Mouse (Mus musculus) ES-E14 (cell line): Measurements from ENCODE around the gene Unc93a2. TPM values are rescaled to one million over a fixed set of nuclear protein-coding genes. Genes with fewer than 3 reads are reported as not detected.
"Not testable (repeated sequence)": the region's sequence is repeated elsewhere in the genome, so short reads cannot be mapped to it uniquely, and the experiment has no call there.

ENCODE experiments used
- DNase-seq: peaks from one replicate; pipeline ENCODE4 v3.0.0-alpha.2; 2013; ENCODE audit warnings: low read depth, low spot score
- H3K27ac ChIP-seq: 2 replicates; pipeline ENCODE4 v1.5.1; 2012; ENCODE audit warnings: low read depth, mild to moderate bottlenecking, low read length, moderate library complexity, mixed read lengths; ENCODE audit not compliant: poor library complexity, insufficient read depth, severe bottlenecking
- H3K36me3 ChIP-seq: 2 replicates; pipeline ENCODE4 v1.6.1; 2012; ENCODE audit warnings: mild to moderate bottlenecking, low read length, moderate library complexity, mixed read lengths; ENCODE audit not compliant: control insufficient read depth, poor library complexity, insufficient read depth, severe bottlenecking
- H3K4me1 ChIP-seq, 2 experiments: fragments of 150-350 bp in 1 of 2; sonication (generic) in 1 of 2; 2 replicates each; pipeline ENCODE4 v1.6.1; 2012; ENCODE audit warnings: low read length in 2 of 2, mild to moderate bottlenecking in 1 of 2, mixed read lengths in 1 of 2; ENCODE audit not compliant: control insufficient read depth in 2 of 2, insufficient read depth in 2 of 2, poor library complexity in 1 of 2
- H3K4me3 ChIP-seq, 2 experiments: fragments of 150-350 bp in 1 of 2; sonication (generic) in 1 of 2; 2 replicates each; pipeline ENCODE4 v1.5.1; 2012; ENCODE audit warnings: low read length in 2 of 2, low read depth in 1 of 2, mild to moderate bottlenecking in 1 of 2, mixed read lengths in 1 of 2; ENCODE audit not compliant: insufficient read depth in 1 of 2, poor library complexity in 1 of 2, severe bottlenecking in 1 of 2
- H3K9ac ChIP-seq: 2 replicates; pipeline ENCODE4 v1.6.1; 2012; ENCODE audit warnings: low read depth, mild to moderate bottlenecking, low read length, mixed read lengths; ENCODE audit not compliant: poor library complexity, insufficient read depth, severe bottlenecking
- H3K9me3 ChIP-seq: fragments of 150-350 bp; sonication (generic); 2 replicates; pipeline ENCODE4 v1.6.1; 2012; ENCODE audit warnings: low read depth, mild to moderate bottlenecking, low read length; ENCODE audit not compliant: control insufficient read depth, insufficient read depth
- in situ Hi-C, 2 experiments: fragments of 600-800 bp; cut with MboI; formaldehyde crosslinking; loops; one replicate each; pipeline ENCODE4 v1.15.1; 2025; ENCODE audit warnings: low sequenced_read_pairs in 2 of 2, inconsistent platforms in 1 of 2; ENCODE audit not compliant: unreplicated experiment in 2 of 2
- total RNA-seq: library from RNA; depleted of rRNA; stranded (reverse); fragments of 300-350 nt; gene quantifications from 2 replicates; pipeline ENCODE4 v1.2.3, GENCODE M21; 2012; rRNA removed

The Unc93a2 gene
- total RNA-seq: 0.27 and 0.48 TPM in 2 replicates

DNA sequence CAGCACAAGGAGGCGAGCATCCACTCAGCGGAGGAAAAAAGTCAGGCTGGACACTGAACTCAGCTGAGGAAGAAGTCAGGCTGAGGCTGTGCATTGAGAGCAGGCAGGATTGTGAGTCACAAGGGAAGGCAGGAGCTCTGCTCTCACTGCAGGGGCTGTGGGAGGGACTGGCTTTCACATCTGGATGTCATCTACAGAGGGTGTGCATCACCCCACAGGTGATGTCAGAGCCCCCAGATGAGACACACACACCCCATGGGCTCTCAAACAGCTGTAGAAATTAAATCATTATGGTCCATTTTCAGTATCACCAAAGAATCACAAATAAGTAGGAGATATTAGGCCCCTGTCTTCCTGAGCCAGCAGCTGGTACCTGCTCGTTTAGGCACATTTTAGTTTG, at the start of gene Unc93a2:
Gene Unc93a2 (minus strand): TSS at position 101 of the 400 bp plus-strand sequence.
- H3K4me1 ChIP-seq, H3K4me3 ChIP-seq, in situ Hi-C loops, DNase-seq, H3K36me3 ChIP-seq, H3K27ac ChIP-seq, H3K9ac ChIP-seq, H3K9me3 ChIP-seq: not testable (repeated sequence)

- in situ Hi-C loops, H3K36me3 ChIP-seq, H3K4me3 ChIP-seq, DNase-seq, H3K9ac ChIP-seq, H3K4me1 ChIP-seq, H3K9me3 ChIP-seq, H3K27ac ChIP-seq: not testable (repeated sequence)
These were observed 48.9 kb upstream of the Unc93a2 start for GRCm38 (mm10) chr17:7434121-7434520.

- H3K4me1 ChIP-seq, in situ Hi-C loops, H3K36me3 ChIP-seq, H3K9ac ChIP-seq, DNase-seq, H3K27ac ChIP-seq, H3K9me3 ChIP-seq, H3K4me3 ChIP-seq: not testable (repeated sequence)
These were observed 45.0 kb upstream of the Unc93a2 start for GRCm38 (mm10) chr17:7430210-7430631.

DNA sequence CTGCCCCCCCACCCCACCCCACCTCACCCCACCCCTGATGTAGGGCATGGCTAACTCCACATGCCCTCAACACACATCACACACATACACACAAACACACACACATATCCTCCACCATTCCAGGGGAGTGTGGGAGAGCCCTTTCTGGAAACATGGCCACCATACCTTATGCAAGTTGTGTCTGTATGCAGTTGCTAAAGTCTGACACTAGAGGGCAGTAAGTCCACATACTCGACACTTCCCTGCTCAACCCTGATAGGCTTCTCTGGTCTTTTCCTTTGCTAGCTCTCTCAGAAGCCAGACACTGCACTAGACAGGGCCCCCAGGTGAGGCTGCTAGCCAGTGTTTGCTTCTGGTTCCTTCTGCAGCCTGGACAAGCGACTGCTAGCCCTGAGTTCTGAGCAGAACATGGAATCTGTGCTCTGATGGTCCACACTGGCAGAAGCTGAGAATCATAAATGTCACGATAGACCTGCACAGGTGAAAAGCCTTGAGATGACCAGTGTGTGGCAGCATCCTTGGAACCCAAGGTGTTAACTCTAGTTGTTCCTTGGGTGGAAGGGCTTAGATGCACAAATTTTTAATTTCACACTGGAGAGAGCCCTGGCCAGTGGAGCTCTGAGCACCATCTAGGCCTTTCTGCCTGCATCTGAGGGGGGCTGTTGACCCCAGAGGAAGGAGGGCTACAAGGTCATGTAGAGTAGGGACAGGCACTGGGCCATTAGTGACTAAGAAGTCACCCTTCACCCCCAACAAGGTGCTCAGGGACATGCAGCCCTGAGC, 35.1 kb upstream of the Unc93a2 start:
- H3K9me3 ChIP-seq, H3K4me1 ChIP-seq, H3K36me3 ChIP-seq, in situ Hi-C loops, DNase-seq, H3K4me3 ChIP-seq, H3K27ac ChIP-seq, H3K9ac ChIP-seq: not testable (repeated sequence)

DNA sequence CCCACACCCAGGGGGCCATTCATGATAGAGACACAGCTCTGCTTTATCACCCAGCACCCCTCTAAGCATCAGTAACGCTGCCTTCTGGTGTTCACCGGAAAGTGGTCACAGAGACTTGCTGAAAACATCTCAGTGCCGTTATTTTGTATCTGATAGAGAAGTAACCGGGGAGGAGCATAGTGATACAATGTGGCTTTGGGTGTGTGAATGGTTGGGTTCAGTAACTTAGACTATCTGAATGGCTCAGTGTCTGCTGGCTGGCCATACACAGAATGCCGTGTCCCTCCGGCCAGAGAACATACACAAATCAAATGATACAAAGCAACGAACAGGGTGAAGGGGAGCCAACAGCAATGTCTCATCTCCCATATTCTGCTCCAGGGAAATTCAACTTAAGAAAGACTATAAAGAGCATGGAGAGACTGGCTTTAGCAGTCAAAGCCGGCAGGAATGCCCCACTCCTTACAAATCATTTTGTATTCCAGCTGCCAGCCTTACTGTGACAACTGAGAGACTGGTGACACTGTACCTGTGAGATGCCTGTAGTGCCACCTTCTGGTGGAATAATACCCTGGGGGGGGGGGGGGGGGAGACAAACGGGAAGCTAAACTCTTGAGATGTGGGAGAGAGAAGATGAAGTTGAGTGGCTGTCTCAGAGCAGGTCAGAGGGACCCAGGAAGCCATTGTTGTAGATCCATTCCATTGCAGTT, 29.5 kb upstream of the Unc93a2 start:
- H3K27ac ChIP-seq, in situ Hi-C loops: not testable (repeated sequence)

GRCm38 (mm10) chr17:7413336-7413735, 28.1 kb upstream of the Unc93a2 start:
- not testable (repeated sequence) for H3K4me3 ChIP-seq, DNase-seq

More for the DNA sequence above, 29.5 kb upstream of the Unc93a2 start:
- not testable (repeated sequence) for H3K36me3 ChIP-seq, H3K4me1 ChIP-seq, DNase-seq, H3K9me3 ChIP-seq, H3K4me3 ChIP-seq, H3K9ac ChIP-seq

GRCm38 (mm10) chr17:7399770-7400169, 14.5 kb upstream of the Unc93a2 start:
- DNase-seq, H3K9ac ChIP-seq, H3K9me3 ChIP-seq, H3K27ac ChIP-seq, H3K4me3 ChIP-seq, in situ Hi-C loops, H3K36me3 ChIP-seq, H3K4me1 ChIP-seq: not testable (repeated sequence)

More at GRCm38 (mm10) chr17:7413336-7413735, 28.1 kb upstream of the Unc93a2 start:
- in situ Hi-C loops, H3K9me3 ChIP-seq, H3K27ac ChIP-seq, H3K9ac ChIP-seq, H3K36me3 ChIP-seq, H3K4me1 ChIP-seq: not testable (repeated sequence)

- H3K36me3 ChIP-seq, in situ Hi-C loops, H3K4me3 ChIP-seq, H3K9me3 ChIP-seq, DNase-seq, H3K4me1 ChIP-seq, H3K9ac ChIP-seq, H3K27ac ChIP-seq: not testable (repeated sequence)
These were observed 13.1 kb upstream of the Unc93a2 start for GRCm38 (mm10) chr17:7398198-7398847.
